Mouse (Mus musculus) gastrocnemius, postnatal 36 days (tissue): ENCODE results near the gene Podxl. TPM values are rescaled to one million over a fixed set of nuclear protein-coding genes. Genes with fewer than 3 reads are reported as not detected.
"Not testable (repeated sequence)": the region's sequence is repeated elsewhere in the genome, so short reads cannot be mapped to it uniquely, and the experiment has no call there.

Source experiments
- DNase-seq, 2 experiments: peaks; one replicate each; pipeline ENCODE4 v3.0.0; 2022
- intact Hi-C: fragments of 180-260 bp; cut with DNase I; formaldehyde crosslinking; loops from one replicate; pipeline ENCODE4 v1.15.1; 2025
- total RNA-seq, 2 experiments: library from RNA; stranded (reverse); gene quantifications; 2 replicates each; pipeline ENCODE4 v1.2.3; 2021

Podxl gene
- total RNA-seq, 2 experiments from 2014 or later = 15.7 to 20.8 TPM

- DNase-seq = no peak
- intact Hi-C loops = no loop called here
Measured at GRCm38 (mm10) chr6:31571459-31571858, 7.7 kb upstream of the Podxl start.

DNA sequence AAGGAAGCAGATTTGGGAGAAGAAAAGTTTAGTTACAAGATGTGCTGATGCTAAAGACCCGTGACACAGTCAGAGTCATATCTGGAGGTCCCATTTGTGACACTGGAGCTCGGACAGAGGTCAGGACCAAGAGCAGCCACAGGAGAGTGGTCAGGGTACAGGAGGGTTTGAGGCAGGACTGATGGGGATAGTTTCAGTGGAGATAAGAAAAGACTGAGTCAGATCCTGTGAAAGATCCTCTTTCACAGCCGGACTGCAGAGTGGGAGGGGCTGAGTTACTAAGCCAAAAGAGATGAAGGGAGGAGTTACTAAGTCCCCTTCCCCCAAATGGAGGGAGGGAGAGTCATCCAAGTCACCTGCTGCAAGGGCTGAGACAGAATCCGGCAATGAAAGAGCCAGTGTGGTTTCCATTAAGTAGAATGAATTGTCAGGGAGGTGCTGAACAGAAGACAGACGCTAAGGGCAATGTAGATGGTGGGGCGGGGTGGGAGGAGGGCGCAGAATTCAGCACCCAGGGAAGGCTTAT, 4.4 kb upstream of the Podxl start:
- no peak for DNase-seq
- intact Hi-C loops = no loop called here

- intact Hi-C loops = no loop called here
- no peak for DNase-seq
Measured at GRCm38 (mm10) chr6:31567200-31567599, 3.4 kb upstream of the Podxl start.

DNA sequence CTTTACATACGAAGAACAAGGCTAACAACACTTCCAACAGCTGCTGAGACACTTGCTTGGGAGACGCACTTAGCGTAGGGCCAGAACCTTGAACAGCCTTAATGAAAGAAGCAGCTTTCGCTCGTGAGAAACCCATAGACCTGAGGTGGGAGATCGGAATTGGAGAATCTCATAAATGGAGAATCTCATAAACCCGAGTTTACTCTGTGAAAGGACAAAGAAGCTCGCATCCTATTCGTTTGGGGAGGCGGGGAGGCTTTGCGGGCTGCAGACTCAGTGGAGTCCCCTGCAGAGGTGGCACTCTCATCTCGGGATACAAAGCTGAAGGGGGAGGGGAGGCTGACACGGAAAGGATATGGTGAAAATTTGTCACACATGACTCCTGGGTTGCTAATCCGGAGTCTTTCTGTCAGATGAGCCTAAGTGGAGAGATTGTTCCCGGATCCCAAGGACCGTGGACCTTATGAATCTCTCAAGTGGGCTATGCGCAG, 1.2 kb upstream of the Podxl start:
- intact Hi-C loops = no loop called here
- no peak for DNase-seq

GRCm38 (mm10) chr6:31564182-31564531, 376 bp upstream of the Podxl start:
- DNase-seq = no peak
- intact Hi-C loops = no loop called here

DNA sequence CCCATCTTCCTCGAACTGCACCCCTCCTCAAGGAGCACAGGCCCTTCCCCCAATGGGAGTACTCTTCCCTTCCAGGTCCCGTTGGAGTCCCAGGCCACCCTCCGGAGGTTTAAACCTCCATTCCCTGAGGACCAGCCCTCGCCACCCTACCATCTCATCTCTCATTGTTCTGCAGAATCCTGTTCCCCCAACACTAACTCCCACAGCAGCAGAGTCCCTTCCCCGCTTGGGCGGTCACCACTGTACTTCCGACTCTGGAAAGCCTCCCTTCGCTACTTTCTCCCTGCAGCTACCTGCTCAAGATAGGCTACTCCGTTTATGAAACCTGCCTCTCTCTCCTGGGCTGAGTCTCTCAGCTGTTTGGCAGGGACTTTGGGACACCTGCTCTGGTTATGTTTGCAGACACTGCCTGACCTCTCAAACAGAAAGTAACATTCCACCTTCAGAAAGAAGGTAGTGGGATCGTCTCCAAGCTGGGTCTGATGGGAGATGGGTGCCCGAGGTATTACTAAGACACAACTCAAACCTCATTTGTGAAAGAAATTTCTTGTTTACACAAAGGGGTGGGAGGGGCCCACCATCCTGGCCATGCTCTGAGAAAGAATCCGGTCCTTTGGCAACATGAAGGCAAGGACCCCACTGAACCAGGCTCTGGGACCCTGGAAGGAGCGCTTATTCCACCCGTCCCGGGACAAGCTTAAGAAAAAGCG, 1.3 kb downstream of the Podxl start:
- intact Hi-C loops = no loop called here
- DNase-seq = no peak

DNA sequence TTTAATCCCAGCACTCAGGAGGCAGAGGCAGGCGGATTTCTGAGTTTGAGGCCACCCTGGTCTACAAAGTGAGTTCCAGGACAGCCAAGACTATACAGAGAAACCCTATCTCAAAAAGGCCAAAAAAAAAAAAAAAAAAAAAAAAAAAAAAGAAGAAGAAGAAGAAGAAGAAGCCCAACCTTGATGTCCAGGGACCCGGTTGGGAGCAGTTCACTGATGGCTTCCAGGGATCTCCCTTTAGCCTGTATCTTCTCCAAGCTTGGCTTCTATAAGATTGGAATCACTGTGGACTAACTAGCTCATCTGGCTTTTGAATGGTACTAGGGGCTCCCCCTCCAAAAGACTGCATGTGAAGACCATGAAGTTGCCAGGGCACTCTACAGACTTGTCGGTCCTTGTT, 1.8 kb downstream of the Podxl start:
- intact Hi-C loops, DNase-seq: not testable (repeated sequence)

GRCm38 (mm10) chr6:31560138-31560959, 3.4 kb downstream of the Podxl start:
- no peak for DNase-seq
- intact Hi-C loops = no loop called here

GRCm38 (mm10) chr6:31556460-31557100, 7.2 kb downstream of the Podxl start:
- no peak for DNase-seq
- intact Hi-C loops = no loop called here

DNA sequence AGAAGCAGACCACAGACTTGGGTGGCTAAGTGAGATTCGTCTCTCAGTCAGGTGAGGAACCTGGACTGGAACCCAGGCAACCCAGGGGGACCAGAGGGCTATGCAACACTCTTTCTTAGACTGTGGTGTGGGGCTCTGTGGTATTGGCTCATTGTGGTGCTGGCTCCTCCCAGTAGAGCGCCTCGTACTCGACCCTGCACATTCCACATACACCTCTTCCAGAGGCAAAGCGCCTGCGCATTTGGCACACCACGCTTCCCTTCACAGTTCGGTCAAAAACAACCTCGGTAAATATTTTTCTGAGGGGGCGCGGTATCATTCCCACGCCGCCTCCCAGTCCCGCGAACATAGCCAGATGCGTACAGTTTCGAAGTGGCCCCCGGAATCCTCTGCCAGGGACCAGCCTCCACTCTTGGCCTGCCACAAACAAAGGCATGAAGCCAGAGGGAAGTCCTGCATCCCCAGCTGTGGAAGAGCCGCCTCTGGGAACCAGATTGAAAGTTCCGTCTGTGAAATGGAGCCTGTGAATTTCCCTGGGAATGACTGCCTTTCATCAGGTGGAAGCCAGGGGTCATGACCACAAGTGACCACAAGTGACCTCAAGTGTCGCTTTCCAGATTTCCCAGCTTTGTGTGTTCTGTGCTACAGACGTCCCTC, 12.8 kb downstream of the Podxl start:
- intact Hi-C loops = no loop called here

DNA sequence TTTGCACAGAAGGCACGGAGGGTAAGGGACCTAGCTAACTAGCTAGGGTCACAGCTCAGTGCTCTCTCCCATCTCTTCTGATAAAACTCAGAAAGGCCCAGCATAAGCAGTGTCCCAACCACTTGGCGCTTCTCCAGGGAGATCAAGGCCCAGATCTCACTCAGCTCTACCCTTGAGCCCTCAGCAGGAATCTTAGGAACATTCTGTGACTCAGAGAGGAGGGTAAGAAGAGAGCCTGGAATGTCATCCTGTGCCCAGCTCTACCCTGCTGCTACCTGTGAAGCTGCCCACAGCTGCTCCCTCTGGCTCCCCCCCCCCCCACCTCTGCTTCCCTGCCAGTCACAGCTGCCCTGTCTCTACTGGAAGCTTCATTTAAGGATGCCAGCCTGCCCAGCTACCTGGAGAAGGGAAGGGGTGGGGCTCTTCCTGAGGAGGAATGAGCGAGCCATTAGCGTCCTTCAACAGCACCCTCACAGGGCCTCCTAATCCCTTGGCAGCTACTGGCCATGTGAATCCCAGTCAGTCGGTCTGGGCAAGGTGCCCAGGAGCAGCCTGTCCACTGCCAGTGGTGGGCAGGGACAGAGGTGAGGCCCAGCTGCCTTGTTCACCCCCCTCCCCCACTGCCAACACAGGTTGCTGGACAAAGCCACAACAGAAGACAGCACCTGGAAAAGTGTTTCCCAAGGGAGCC, 14.3 kb downstream of the Podxl start:
- intact Hi-C loops = no loop called here
- no peak for DNase-seq

More for the DNA sequence above, 12.8 kb downstream of the Podxl start:
- DNase-seq = no peak

DNA sequence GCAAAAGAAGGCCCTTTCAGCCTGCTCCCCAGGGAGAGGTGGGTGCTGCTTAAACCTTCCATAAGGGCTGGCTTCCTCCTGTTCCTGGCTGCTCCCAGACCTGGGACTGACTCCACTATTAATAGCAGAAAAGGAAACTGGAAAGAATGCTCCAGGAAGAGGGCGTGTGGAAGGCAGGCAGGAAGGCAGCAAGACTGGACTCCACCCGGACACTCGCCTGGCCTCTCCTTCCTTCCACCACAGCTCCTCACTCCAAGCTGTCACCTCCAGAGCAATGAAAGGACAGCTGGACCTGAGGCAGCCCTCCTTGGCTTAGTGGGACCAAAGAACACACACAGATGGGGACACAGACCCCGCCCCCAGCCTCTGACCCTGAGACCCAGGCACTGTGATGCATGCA, 19.5 kb downstream of the Podxl start:
- no peak for DNase-seq
- intact Hi-C loops = no loop called here

DNA sequence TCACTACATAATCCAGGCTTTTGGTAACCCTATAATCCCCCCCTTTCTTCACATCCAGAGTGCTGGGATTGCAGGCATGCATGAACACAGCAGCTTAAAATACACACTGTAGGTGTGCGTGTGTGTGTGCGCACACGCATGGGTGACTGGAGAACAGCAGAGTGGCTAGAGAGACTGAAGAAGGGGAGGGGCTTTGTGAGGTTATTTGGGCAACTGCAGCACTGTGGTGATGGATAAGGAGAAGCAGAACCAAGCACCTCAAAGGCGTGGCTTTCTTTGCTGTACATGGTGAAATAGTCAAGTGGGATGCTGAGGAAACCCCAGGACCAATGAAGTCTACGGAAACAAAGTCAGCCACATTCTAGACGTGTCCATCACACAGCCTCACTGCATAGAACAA, 23.8 kb downstream of the Podxl start:
- DNase-seq = no peak
- intact Hi-C loops = no loop called here

DNA sequence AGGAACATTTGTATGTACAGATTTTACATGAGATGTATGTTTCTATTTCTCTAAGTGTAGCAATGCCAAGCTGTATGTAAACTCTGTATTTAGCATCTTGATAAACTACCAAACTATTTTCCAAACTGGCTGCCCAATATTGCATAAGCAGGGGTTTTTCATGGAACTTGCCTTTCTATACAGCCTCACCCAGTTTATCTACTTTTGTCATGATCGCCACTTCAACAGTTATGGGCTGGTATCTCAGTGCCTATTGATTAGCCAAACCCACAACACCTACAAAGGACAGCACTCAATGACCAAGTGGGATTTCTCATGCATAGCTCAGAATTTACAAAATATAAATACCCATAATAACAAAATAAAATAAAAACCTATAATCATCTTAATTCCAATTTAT, 25.7 kb downstream of the Podxl start:
- no peak for DNase-seq
- intact Hi-C loops = no loop called here

DNA sequence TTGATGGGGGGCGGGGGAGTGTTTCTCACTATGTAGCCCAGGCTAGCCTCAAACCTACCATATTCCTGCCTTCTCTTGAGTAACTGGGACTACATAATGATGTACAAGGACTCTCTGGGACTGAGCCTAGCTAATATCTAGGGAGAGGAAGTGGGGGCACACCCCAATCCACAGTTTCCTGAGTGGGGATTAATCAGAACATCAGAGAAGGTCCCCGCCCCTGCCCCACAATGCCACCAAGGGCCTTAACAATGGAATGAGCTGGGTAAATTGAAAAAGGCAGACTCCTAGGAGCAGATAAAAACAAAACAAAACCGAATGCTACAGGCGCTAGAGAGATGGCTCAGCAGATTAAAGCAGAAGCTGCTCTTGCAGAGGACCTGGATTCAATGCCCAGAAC, 26.6 kb downstream of the Podxl start:
- intact Hi-C loops = no loop called here
- no peak for DNase-seq

GRCm38 (mm10) chr6:31534705-31535104, 29.1 kb downstream of the Podxl start:
- no peak for DNase-seq
- intact Hi-C loops = no loop called here

GRCm38 (mm10) chr6:31531880-31532279, 31.9 kb downstream of the Podxl start:
- intact Hi-C loops = no loop called here
- no peak for DNase-seq

GRCm38 (mm10) chr6:31528339-31528738, 35.4 kb downstream of the Podxl start:
- no peak for DNase-seq
- intact Hi-C loops = no loop called here

- no peak for DNase-seq
- intact Hi-C loops = no loop called here
Measured at GRCm38 (mm10) chr6:31527897-31528296, 35.9 kb downstream of the Podxl start.

- intact Hi-C loops = loop anchor here (1.0 kb wide), 1 partner anchor 112 kb away; no protein-coding TSS in a partner anchor
- no peak for DNase-seq
Measured at GRCm38 (mm10) chr6:31526929-31527328, 36.9 kb downstream of the Podxl start.
